Mouse (Mus musculus): Measurements from ENCODE around the gene Scgb1b10.
"Not testable (repeated sequence)": the region's sequence is repeated elsewhere in the genome, so short reads cannot be mapped to it uniquely, and the experiment has no call there.

The Scgb1b10 gene

DNA sequence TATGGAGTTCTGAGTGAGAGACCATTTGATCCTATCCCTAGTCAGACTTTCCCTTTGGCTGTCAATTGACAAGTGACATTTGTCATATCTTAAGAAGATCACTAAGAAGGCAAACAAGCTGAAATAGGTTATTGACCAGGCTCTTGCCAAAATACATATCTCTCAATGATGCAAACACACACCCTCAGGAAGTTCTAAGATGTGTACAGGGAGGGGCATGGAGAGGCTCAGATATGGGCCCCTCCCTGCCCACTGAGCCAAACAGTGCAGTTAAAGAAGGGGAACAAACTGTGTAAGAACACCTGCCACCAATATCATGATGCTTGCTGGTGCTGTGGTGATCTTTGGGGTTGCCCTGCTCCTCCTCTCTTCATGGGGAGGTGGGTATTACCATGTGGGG is at the start of gene Scgb1b10:
TSS of gene Scgb1b10 (plus strand) at position 301 of the 400 bp plus-strand sequence.
- DNase-seq (ENCODE audit: low spot score) = not testable (repeated sequence)

Data from testis, postnatal 14 days (tissue).